Mouse (Mus musculus): ENCODE results near the gene Mroh2a. TPM values are rescaled to one million over a fixed set of nuclear protein-coding genes. Genes with fewer than 3 reads are reported as not detected.

Gene Mroh2a
- polyA plus RNA-seq, 1 experiment = 0.08 TPM

- no peaks in the 10 kb centered on the region for H3K36me3 ChIP-seq (ENCODE audit: control insufficient read depth, insufficient read depth, low read length)
- DNase-seq = no peak
- TF ChIP-seq CTCF (conservative IDR thresholded peaks at IDR 0.05; ENCODE audit: insufficient read depth, insufficient read length, low read depth, low read length) = no peak
- no peak for TF ChIP-seq POLR2A (IDR thresholded peaks at IDR 0.05; ENCODE audit: low read depth, low read length)
- 35% methylated on average over 5 of the region's 5 CpGs for WGBS
- H3K4me3 ChIP-seq (ENCODE audit: insufficient read depth, low read depth, low read length) = no peak overlapping the region
- H3K27me3 ChIP-seq (replicated peaks; ENCODE audit: control insufficient read depth, insufficient read depth, low read length) = no peaks in the 10 kb centered on the region
- no peak overlapping the region for H3K27ac ChIP-seq (ENCODE audit: insufficient read depth, low read depth, low read length)
- no peaks in the 10 kb centered on the region for H3K4me1 ChIP-seq (ENCODE audit: control insufficient read depth, insufficient read depth, low read length)
These were observed 73.7 kb downstream of the Mroh2a start for GRCm38 (mm10) chr1:88300301-88301050.

GRCm38 (mm10) chr1:88301121-88302014 lies 74.6 kb downstream of the Mroh2a start:
- Histone ChIP-seq H3K36me3 (ENCODE audit: control insufficient read depth, insufficient read depth, low read length) (no peaks in the 10 kb centered on the region), H3K4me3 (ENCODE audit: insufficient read depth, low read depth, low read length) (no peak overlapping the region), H3K27me3 (replicated peaks; ENCODE audit: control insufficient read depth, insufficient read depth, low read length) (no peaks in the 10 kb centered on the region), H3K4me1 (ENCODE audit: control insufficient read depth, insufficient read depth, low read length) (no peaks in the 10 kb centered on the region), H3K27ac (ENCODE audit: insufficient read depth, low read depth, low read length) (no peak overlapping the region)
- 69% methylated on average over 9 of the region's 9 CpGs for WGBS
- TF ChIP-seq POLR2A (IDR thresholded peaks at IDR 0.05; ENCODE audit: low read depth, low read length) = no peak
- no peak for TF ChIP-seq CTCF (conservative IDR thresholded peaks at IDR 0.05; ENCODE audit: insufficient read depth, insufficient read length, low read depth, low read length)
- DNase-seq = no peak

GRCm38 (mm10) chr1:88302057-88302740 lies 75.4 kb downstream of the Mroh2a start:
- no peak for DNase-seq

GRCm38 (mm10) chr1:88303762-88304161 lies 77.0 kb downstream of the Mroh2a start:
- TF ChIP-seq POLR2A (IDR thresholded peaks at IDR 0.05; ENCODE audit: low read depth, low read length) (no peak), CTCF (conservative IDR thresholded peaks at IDR 0.05; ENCODE audit: insufficient read depth, insufficient read length, low read depth, low read length) (no peak)
- 60% methylated on average over 6 of the region's 6 CpGs for WGBS
- Histone ChIP-seq H3K4me3 (ENCODE audit: insufficient read depth, low read depth, low read length) (no peak overlapping the region), H3K36me3 (ENCODE audit: control insufficient read depth, insufficient read depth, low read length) (no peaks in the 10 kb centered on the region), H3K27ac (ENCODE audit: insufficient read depth, low read depth, low read length) (no peak overlapping the region), H3K4me1 (ENCODE audit: control insufficient read depth, insufficient read depth, low read length) (no peaks in the 10 kb centered on the region), H3K27me3 (replicated peaks; ENCODE audit: control insufficient read depth, insufficient read depth, low read length) (no peaks in the 10 kb centered on the region)
- no peak for DNase-seq

More at GRCm38 (mm10) chr1:88302057-88302740, 75.4 kb downstream of the Mroh2a start:
- no peak overlapping the region for H3K4me3 ChIP-seq (ENCODE audit: insufficient read depth, low read depth, low read length)
- no peaks in the 10 kb centered on the region for H3K4me1 ChIP-seq (ENCODE audit: control insufficient read depth, insufficient read depth, low read length)
- no peaks in the 10 kb centered on the region for H3K36me3 ChIP-seq (ENCODE audit: control insufficient read depth, insufficient read depth, low read length)
- TF ChIP-seq CTCF (conservative IDR thresholded peaks at IDR 0.05; ENCODE audit: insufficient read depth, insufficient read length, low read depth, low read length) (no peak), POLR2A (IDR thresholded peaks at IDR 0.05; ENCODE audit: low read depth, low read length) (no peak)
- 64% methylated on average over 14 of the region's 14 CpGs for WGBS
- no peaks in the 10 kb centered on the region for H3K27me3 ChIP-seq (replicated peaks; ENCODE audit: control insufficient read depth, insufficient read depth, low read length)
- H3K27ac ChIP-seq (ENCODE audit: insufficient read depth, low read depth, low read length) = no peak overlapping the region

- no peak overlapping the region for H3K27ac ChIP-seq (ENCODE audit: insufficient read depth, low read depth, low read length)
- no peaks in the 10 kb centered on the region for H3K4me1 ChIP-seq (ENCODE audit: control insufficient read depth, insufficient read depth, low read length)
- no peaks in the 10 kb centered on the region for H3K27me3 ChIP-seq (replicated peaks; ENCODE audit: control insufficient read depth, insufficient read depth, low read length)
- no peak overlapping the region for H3K4me3 ChIP-seq (ENCODE audit: insufficient read depth, low read depth, low read length)
- TF ChIP-seq POLR2A (IDR thresholded peaks at IDR 0.05; ENCODE audit: low read depth, low read length) = no peak
- no peak for DNase-seq
- WGBS = 60% methylated on average over 8 of the region's 8 CpGs
- no peaks in the 10 kb centered on the region for H3K36me3 ChIP-seq (ENCODE audit: control insufficient read depth, insufficient read depth, low read length)
These were observed 77.6 kb downstream of the Mroh2a start for GRCm38 (mm10) chr1:88304261-88304985.

GRCm38 (mm10) chr1:88305018-88305795 lies 78.4 kb downstream of the Mroh2a start:
- H3K4me1 ChIP-seq (ENCODE audit: control insufficient read depth, insufficient read depth, low read length) = no peaks in the 10 kb centered on the region
- no peaks in the 10 kb centered on the region for H3K27me3 ChIP-seq (replicated peaks; ENCODE audit: control insufficient read depth, insufficient read depth, low read length)
- DNase-seq = no peak
- no peak for TF ChIP-seq CTCF (conservative IDR thresholded peaks at IDR 0.05; ENCODE audit: insufficient read depth, insufficient read length, low read depth, low read length)
- TF ChIP-seq POLR2A (IDR thresholded peaks at IDR 0.05; ENCODE audit: low read depth, low read length) = no peak
- no peaks in the 10 kb centered on the region for H3K36me3 ChIP-seq (ENCODE audit: control insufficient read depth, insufficient read depth, low read length)
- 42% methylated on average over 6 of the region's 6 CpGs for WGBS
- no peak overlapping the region for H3K4me3 ChIP-seq (ENCODE audit: insufficient read depth, low read depth, low read length)
- H3K27ac ChIP-seq (ENCODE audit: insufficient read depth, low read depth, low read length) = no peak overlapping the region

Data from kidney, adult 2 months (tissue).